Comparison of ENCODE assay signal across 31 mouse cellular contexts in genomic region chr15:93572889-93573288, GRCm38 (mm10). TPM values are rescaled to one million over a fixed set of nuclear protein-coding genes. Genes with fewer than 3 reads are reported as not detected.
"Had no signal": no experiment of that assay in that cellular context is flagged by ENCODE, and none has a peak within 500 bp of the region (broad histone marks: within the 10 kb centered on the region; RNA-seq: fewer than 3 reads in every experiment).

No protein-coding gene starts in this region.

- H3K4me3 ChIP-seq: limb, embryonic 10.5 days; limb, embryonic 12.5 days; limb, embryonic 13.5 days; limb, embryonic 15.5 days; liver, embryonic 12.5 days; liver, embryonic 13.5 days; liver, embryonic 15.5 days; lung, embryonic 15.5 days; megakaryocyte, embryonic 14.5 days; midbrain, embryonic 10.5 days; midbrain, embryonic 12.5 days; midbrain, embryonic 13.5 days; midbrain, embryonic 15.5 days; myocyte; neural tube, embryonic 12.5 days had no signal

- ATAC-seq: liver, embryonic 12.5 days; liver, postnatal 0 days; lung, postnatal 0 days; midbrain, embryonic 13.5 days; midbrain, embryonic 15.5 days; midbrain, embryonic 16.5 days had no signal

- H3K9me3 ChIP-seq: limb, embryonic 15.5 days; lung, embryonic 15.5 days; midbrain, embryonic 13.5 days; midbrain, embryonic 15.5 days had no signal

- H3K27me3 ChIP-seq: limb, embryonic 12.5 days; limb, embryonic 13.5 days; limb, embryonic 15.5 days; liver, embryonic 12.5 days; liver, embryonic 13.5 days; liver, embryonic 15.5 days; lung, embryonic 15.5 days; megakaryocyte, embryonic 14.5 days; midbrain, embryonic 12.5 days; midbrain, embryonic 13.5 days; midbrain, embryonic 15.5 days; neural tube, embryonic 12.5 days had no signal

- H3K36me3 ChIP-seq: liver, embryonic 15.5 days; lung, embryonic 15.5 days; midbrain, embryonic 10.5 days; midbrain, embryonic 12.5 days; midbrain, embryonic 13.5 days; midbrain, embryonic 15.5 days; neural tube, embryonic 12.5 days had no signal

- H3K4me1 ChIP-seq: liver, embryonic 12.5 days; liver, embryonic 13.5 days; liver, embryonic 15.5 days; midbrain, embryonic 12.5 days; midbrain, embryonic 13.5 days had no signal

- H3K4me2 ChIP-seq: limb, embryonic 12.5 days; limb, embryonic 13.5 days; limb, embryonic 15.5 days; liver, embryonic 11.5 days; liver, embryonic 12.5 days; liver, embryonic 13.5 days; liver, embryonic 15.5 days; lung, embryonic 14.5 days; lung, embryonic 15.5 days; midbrain, embryonic 11.5 days; midbrain, embryonic 12.5 days; midbrain, embryonic 13.5 days; midbrain, embryonic 15.5 days; neural tube, embryonic 12.5 days had no signal

- H3K9ac ChIP-seq: limb, embryonic 12.5 days; limb, embryonic 13.5 days; limb, embryonic 15.5 days; liver, embryonic 12.5 days; liver, embryonic 13.5 days; liver, embryonic 14.5 days; liver, embryonic 15.5 days; liver, postnatal 0 days; lung, embryonic 14.5 days; lung, embryonic 15.5 days; midbrain, embryonic 12.5 days; midbrain, embryonic 13.5 days; midbrain, embryonic 15.5 days; neural tube, embryonic 12.5 days had no signal

- DNase-seq: left cerebral cortex, postnatal 4 days; liver; liver, embryonic 13.5 days; liver, postnatal 0 days; lung, adult 18-20 months; lung, adult 2 months; lung, embryonic 14.5 days; lung, postnatal 10 days; lung, postnatal 14 days; lung, postnatal 36 days; midbrain, embryonic 14.5 days had no signal

- H3K27ac ChIP-seq: limb, embryonic 10.5 days; limb, embryonic 12.5 days; limb, embryonic 13.5 days; limb, embryonic 15.5 days; liver, embryonic 12.5 days; liver, embryonic 13.5 days; liver, embryonic 14.5 days; liver, embryonic 15.5 days; lung, embryonic 15.5 days; macrophage; midbrain, embryonic 10.5 days; midbrain, embryonic 12.5 days; midbrain, embryonic 13.5 days; midbrain, embryonic 15.5 days; neural tube, embryonic 12.5 days had no signal

RNA-seq across cellular contexts. Expression of gene Prickle1, which starts 22.8 kb away (rescaled TPM):
- polyA plus RNA-seq: macrophage had no signal
